In the genomic region with DNA sequence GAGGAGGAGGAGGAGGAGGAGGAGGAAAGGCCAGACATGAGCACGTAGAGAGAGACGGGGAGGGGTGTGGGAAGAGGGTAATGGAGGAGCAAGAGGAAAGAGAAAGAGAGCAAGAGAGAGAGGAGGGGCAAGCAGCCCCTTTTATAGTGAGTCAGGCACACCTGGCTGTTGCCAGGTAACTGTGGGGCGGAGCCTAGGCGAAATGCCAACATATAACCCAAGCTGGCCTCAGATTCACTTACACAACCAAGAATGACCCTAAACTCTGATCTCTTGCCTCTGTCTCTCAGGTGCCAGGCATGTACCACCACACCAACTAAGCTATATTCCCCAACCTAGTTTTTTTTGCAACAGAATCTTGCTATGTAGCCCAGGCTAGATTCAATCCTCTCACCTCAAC, we compare ENCODE assay signal across 10 mouse cellular contexts. TPM values are rescaled to one million over a fixed set of nuclear protein-coding genes. Genes with fewer than 3 reads are reported as not detected.
A peak's percentile ranks its signal among the peaks of the same experiment; 100 is the strongest.
DNase-seq lines count a peak whose midpoint lies in the region; ATAC-seq lines count a peak whose summit lies in the region.
"Had no signal": no experiment of that assay in that cellular context is flagged by ENCODE, and none has a peak within 500 bp of the region (broad histone marks: within the 10 kb centered on the region; RNA-seq: fewer than 3 reads in every experiment).

No protein-coding gene starts in this region.

- ATAC-seq in hindbrain, embryonic 16.5 days: no peak
- no peak for ATAC-seq in hindbrain, embryonic 12.5 days (ENCODE audit: low FRiP score)
- no peak for ATAC-seq in neural tube, embryonic 13.5 days (ENCODE audit: low read depth)

- peaks cover 8% of the 10 kb centered on the region for H3K4me1 ChIP-seq in hindbrain, embryonic 16.5 days (ENCODE audit: control insufficient read depth, insufficient read depth, low read depth, low read length)
- H3K4me1 ChIP-seq in hindbrain, embryonic 12.5 days: peaks cover 21% of the 10 kb centered on the region
- peaks cover 25% of the 10 kb centered on the region for H3K4me1 ChIP-seq in neural tube, embryonic 13.5 days (replicated peaks)

- no peaks in the 10 kb centered on the region for H3K27me3 ChIP-seq in hindbrain, embryonic 16.5 days (replicated peaks; ENCODE audit: control insufficient read depth, insufficient read depth, low read length)
- H3K27me3 ChIP-seq in hindbrain, embryonic 12.5 days: no peaks in the 10 kb centered on the region
- H3K27me3 ChIP-seq in neural tube, embryonic 13.5 days: no peaks in the 10 kb centered on the region
- H3K27me3 ChIP-seq in splenic B cell, adult 2 months (ENCODE audit: control insufficient read depth, insufficient read depth, low read length, poor library complexity, severe bottlenecking): no peaks in the 10 kb centered on the region

- no peak overlapping the region for H3K9ac ChIP-seq in hindbrain, embryonic 16.5 days (ENCODE audit: low read depth, low read length)
- H3K9ac ChIP-seq in hindbrain, embryonic 12.5 days: no peak overlapping the region
- no peak overlapping the region for H3K9ac ChIP-seq in neural tube, embryonic 13.5 days

- H3K4me3 ChIP-seq in hindbrain, embryonic 16.5 days (ENCODE audit: low read length): no peak overlapping the region
- no peak overlapping the region for H3K4me3 ChIP-seq in hindbrain, embryonic 12.5 days
- H3K4me3 ChIP-seq in neural tube, embryonic 13.5 days: no peak overlapping the region

- WGBS in hindbrain, embryonic 16.5 days: 60% methylated on average over 4 of the region's 4 CpGs
- 59% methylated on average over 4 of the region's 4 CpGs for WGBS in hindbrain, embryonic 12.5 days
- WGBS in neural tube, embryonic 13.5 days: 65% methylated on average over 4 of the region's 4 CpGs

- H3K36me3 ChIP-seq in hindbrain, embryonic 16.5 days (ENCODE audit: control insufficient read depth, insufficient read depth, low read length): peaks cover 14% of the 10 kb centered on the region
- peaks cover 21% of the 10 kb centered on the region for H3K36me3 ChIP-seq in hindbrain, embryonic 12.5 days
- peaks cover 35% of the 10 kb centered on the region for H3K36me3 ChIP-seq in neural tube, embryonic 13.5 days
- no peaks in the 10 kb centered on the region; the same call in 1 of the 2 replicates for H3K36me3 ChIP-seq in splenic B cell, adult 2 months (ENCODE audit: control insufficient read depth, insufficient read depth, low read length, poor library complexity, severe bottlenecking)

- no peaks in the 10 kb centered on the region for H3K9me3 ChIP-seq in hindbrain, embryonic 16.5 days (ENCODE audit: control insufficient read depth, low read length)
- 0 out of 2 replicates have a peak, but pooled peaks cover 8% of the 10 kb centered on the region for H3K9me3 ChIP-seq in hindbrain, embryonic 12.5 days (replicated peaks)
- no peaks in the 10 kb centered on the region for H3K9me3 ChIP-seq in neural tube, embryonic 13.5 days

- H3K27ac ChIP-seq in hindbrain, embryonic 16.5 days (ENCODE audit: low read depth, low read length): 0 out of 2 replicates have a peak overlapping the region, but pooled peaks have one; percentile 48
- no peak overlapping the region; the same call in 1 of the 2 replicates for H3K27ac ChIP-seq in hindbrain, embryonic 12.5 days
- H3K27ac ChIP-seq in neural tube, embryonic 13.5 days (replicated peaks): peak overlapping the region; percentile 57

- DNase-seq in neural tube, embryonic 10.5 days (ENCODE audit: extremely low spot score, low spot score): no peak
- peak; percentile 27 for DNase-seq in induced T-regulatory cell, adult 2 months (ENCODE audit: low read depth)
- DNase-seq in splenic B cell, adult 2 months (ENCODE audit: low read depth, low spot score): peak; percentile 38
- DNase-seq in frontal cortex, adult 2 months (ENCODE audit: extremely low spot score in 1 of 2, low spot score in 1 of 2): no peak
- DNase-seq in gastrocnemius, adult 8-10 months (ENCODE audit: low spot score in 2 of 2): no peak
- DNase-seq: cerebellum, adult 9-11 months; gastrocnemius, postnatal 10 days had no signal

- no peak overlapping the region for H3K4me2 ChIP-seq in hindbrain, embryonic 16.5 days (ENCODE audit: low read length)
- no peak overlapping the region for H3K4me2 ChIP-seq in hindbrain, embryonic 12.5 days (replicated peaks)
- no peak overlapping the region for H3K4me2 ChIP-seq in neural tube, embryonic 13.5 days

RNA-seq across cellular contexts. Expression of gene Atp13a2, which starts 3.9 kb away (rescaled TPM):
- 185 and 196 TPM in 2 replicates for polyA plus RNA-seq in hindbrain, embryonic 16.5 days (2015; fragmentation: Nextera tagmentation; extraction: Ambion mirVana)
- 110 and 113 TPM in 2 replicates for polyA plus RNA-seq in hindbrain, embryonic 12.5 days (2016; fragmentation: Nextera tagmentation; extraction: Ambion mirVana)
- 133 and 144 TPM in 2 replicates for polyA plus RNA-seq in neural tube, embryonic 13.5 days (2015; fragmentation: Nextera tagmentation; extraction: Ambion mirVana)
- polyA plus RNA-seq in frontal cortex, adult 2 months (2012; rRNA removed): 176 and 177 TPM in 2 replicates
- 10 to 100 TPM; 17.2 to 22.5 (median 18.4) TPM for total RNA-seq in gastrocnemius, adult 8-10 months (2022)

RNA-seq across cellular contexts. Expression of gene Sdhb, which starts 21.8 kb away (rescaled TPM):
- 490 and 530 TPM in 2 replicates for polyA plus RNA-seq in hindbrain, embryonic 16.5 days (2015; fragmentation: Nextera tagmentation; extraction: Ambion mirVana)
- polyA plus RNA-seq in hindbrain, embryonic 12.5 days (2016; fragmentation: Nextera tagmentation; extraction: Ambion mirVana): 349 and 383 TPM in 2 replicates
- 473 and 497 TPM in 2 replicates for polyA plus RNA-seq in neural tube, embryonic 13.5 days (2015; fragmentation: Nextera tagmentation; extraction: Ambion mirVana)
- polyA plus RNA-seq in frontal cortex, adult 2 months (2012; rRNA removed): 282 and 283 TPM in 2 replicates
- total RNA-seq in gastrocnemius, adult 8-10 months (2022): 100 to 1,000 TPM; 520 to 588 (median 538) TPM

RNA-seq across cellular contexts. Expression of gene Mfap2, which starts 27.4 kb away (rescaled TPM):
- polyA plus RNA-seq in hindbrain, embryonic 16.5 days (2015; fragmentation: Nextera tagmentation; extraction: Ambion mirVana): 130 and 180 TPM in 2 replicates
- 344 and 345 TPM in 2 replicates for polyA plus RNA-seq in hindbrain, embryonic 12.5 days (2016; fragmentation: Nextera tagmentation; extraction: Ambion mirVana)
- polyA plus RNA-seq in neural tube, embryonic 13.5 days (2015; fragmentation: Nextera tagmentation; extraction: Ambion mirVana): 248 and 255 TPM in 2 replicates
- 8.8 and 9.5 TPM in 2 replicates for polyA plus RNA-seq in frontal cortex, adult 2 months (2012; rRNA removed)
- 1 to 10 TPM in 2 of 4 experiments, under 1 TPM in 2; 0.48 to 2.2 (median 1.3) TPM for total RNA-seq in gastrocnemius, adult 8-10 months (2022)

Comparison
In these comparisons a context has a peak if more than half of its experiments do, and no peak if none do; other contexts are left out.
1. DNase-seq: peak in induced T-regulatory cell, adult 2 months (single experiment) and splenic B cell, adult 2 months (single experiment); none in neural tube, embryonic 10.5 days (single experiment), frontal cortex, adult 2 months (0 of 2) and gastrocnemius, adult 8-10 months (0 of 2).
2. RNA of gene Mfap2, which starts 27.4 kb away (polyA plus RNA-seq): 344 to 345 TPM in hindbrain, embryonic 12.5 days, 248 to 255 TPM in neural tube, embryonic 13.5 days and 130 to 180 TPM in hindbrain, embryonic 16.5 days; 8.8 to 9.5 TPM in frontal cortex, adult 2 months; every median in the first group is over 10 times any median in the second.